Mouse (Mus musculus) urinary bladder, adult 18-20 months (tissue): Measurements from ENCODE around the gene Ckap5.

Source experiments
- DNase-seq, 2 experiments: peaks; one replicate each; pipeline ENCODE4 v3.0.0; 2022; ENCODE audit warnings: low spot score in 2 of 2, mixed read lengths in 2 of 2

The Ckap5 gene

DNA sequence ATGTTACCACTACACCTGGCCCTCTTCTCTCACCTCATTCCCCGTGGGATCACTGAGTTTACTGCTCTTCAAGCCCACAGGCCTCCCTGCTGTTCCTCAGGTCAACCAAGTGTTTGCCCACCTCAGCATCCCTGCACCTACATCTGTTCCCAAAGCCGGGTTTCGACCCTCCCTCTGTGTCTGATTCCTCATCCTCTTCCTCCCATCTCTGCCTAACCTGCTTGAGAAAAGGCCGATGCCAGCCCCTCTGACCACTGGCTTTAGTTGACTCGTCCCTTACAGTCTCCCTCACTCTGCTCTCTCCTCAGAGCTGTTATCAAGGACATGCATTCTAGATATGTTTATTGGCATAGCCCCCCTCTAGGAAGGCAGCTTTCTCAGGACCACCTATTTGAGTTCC is 100.9 kb downstream of the Ckap5 start:
- no peak for DNase-seq

DNA sequence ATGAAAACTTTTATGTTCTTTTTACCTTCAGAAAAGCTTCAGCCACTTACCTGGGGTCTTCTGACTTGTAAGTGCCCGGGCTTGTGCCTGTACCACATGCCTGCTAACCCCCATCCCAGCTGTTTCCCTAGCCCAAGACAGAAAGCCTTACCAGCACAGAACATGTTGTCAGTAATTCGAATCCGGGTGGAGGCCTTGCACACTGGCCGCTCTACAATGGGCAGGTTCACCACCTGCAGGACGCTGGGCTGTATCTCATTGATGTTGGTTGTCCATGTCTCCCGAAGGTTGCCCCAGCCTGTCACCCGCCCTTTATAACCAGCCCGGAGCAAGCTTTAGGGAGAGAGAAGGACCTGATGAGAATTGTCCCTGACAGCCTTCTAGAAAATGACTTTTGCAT is 101.6 kb downstream of the Ckap5 start:
- DNase-seq, result no peak

DNA sequence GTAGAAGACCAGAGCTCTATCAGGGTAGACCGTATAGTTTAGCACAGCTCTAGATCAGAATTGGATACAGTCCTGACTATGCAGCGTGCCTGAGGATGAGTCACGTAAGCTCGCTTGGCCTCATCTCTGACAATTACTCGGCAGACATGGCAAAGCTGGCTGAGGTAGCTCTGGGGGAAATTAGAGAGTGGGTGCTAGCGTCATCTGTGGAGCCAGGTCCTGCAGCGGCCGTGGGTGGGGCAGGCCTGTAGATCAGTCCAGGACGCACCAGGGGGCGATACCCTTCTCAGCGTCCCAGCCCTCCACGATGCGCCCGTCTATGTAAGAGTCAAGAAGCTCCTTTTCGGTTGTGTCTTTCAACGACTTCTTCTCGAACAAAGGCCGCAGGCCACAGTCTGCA is 103.1 kb downstream of the Ckap5 start:
- no peak for DNase-seq

DNA sequence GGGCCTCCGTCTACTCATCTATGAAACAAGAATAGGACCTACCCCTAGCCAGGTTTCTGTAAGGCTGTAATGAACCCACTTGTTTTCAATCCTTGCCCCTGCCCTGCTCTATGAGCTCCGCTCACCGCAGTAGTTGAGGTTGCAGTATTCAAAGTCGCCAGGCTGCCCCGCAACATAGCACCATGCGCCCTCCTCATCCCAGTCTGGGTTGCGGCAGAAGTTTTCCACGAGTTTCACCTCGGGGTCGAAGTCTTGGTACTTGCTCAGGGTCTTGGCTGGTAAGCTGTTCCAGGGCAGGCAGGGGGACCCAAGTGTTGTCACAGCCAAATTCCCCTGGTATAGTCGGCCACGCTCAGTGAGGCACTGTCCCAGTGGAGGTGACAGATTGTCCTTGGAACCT is 103.8 kb downstream of the Ckap5 start:
- DNase-seq, result no peak

DNA sequence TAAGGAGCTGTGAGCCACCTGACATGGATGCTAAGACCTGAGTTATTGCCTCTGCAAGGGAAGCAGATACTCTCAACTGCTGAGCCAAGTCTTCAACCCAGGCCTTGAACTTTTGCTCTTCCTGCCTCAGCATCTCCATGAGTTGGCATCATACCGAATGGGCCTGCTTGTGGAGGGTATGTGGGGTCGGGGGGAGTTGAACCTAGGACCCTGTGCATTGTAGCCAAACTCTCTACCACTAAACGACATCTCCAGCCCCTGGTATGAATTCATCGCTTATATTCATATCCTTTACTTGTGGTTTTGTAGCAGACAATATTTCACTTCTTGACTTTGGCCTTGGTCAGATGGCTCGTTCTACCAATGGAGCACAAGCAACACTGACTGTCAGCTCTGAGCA is 105.3 kb downstream of the Ckap5 start:
- no peak for DNase-seq

DNA sequence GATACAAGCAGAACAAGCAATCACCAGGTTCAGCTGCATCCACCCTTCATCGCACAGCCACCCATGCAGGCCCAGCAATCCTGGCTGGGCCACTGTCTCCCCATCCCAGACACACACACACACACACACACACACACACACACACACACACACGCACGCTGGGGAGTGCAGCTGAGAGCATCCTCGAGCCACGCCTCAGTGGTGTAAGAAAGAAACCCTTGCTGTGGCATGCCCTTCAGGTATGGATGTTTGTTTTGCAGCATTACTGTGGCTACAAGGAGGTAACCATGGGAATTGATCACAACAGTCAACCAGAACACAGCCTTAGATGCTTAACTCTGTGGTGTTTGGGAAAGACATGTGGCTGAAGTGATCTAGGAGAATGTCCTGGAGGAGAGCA is 105.8 kb downstream of the Ckap5 start:
- no peak for DNase-seq

DNA sequence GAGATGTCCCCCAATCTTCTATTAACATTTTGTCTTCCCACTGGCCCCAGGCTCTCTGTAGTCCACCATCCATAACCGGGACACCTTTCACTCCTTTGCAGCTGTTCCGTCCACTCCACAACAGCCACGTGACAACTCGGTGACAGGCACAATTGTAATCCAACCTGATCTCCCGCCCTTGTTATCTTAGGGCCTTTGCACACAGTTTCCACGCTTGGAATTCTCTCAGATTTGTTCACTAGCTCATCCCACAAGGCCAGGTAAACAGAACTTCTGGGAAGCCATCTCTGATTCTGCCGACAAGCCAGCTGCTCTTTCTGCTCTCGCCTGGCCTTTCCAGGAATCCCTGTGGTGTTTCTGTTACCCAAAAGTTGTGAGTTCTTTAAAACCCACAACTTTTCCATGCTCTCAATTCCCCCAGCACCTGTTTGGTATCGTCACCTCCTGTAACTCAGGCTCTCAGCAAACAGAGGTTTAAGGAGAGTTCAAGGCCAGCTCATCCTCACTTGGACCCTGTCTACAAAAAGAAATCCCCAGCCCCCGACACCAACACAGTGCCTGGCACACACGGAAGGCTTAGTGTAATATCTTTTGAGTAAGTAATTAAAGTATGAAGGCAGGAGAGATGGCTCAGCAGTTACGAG is 106.9 kb downstream of the Ckap5 start:
- DNase-seq, result no peak

DNA sequence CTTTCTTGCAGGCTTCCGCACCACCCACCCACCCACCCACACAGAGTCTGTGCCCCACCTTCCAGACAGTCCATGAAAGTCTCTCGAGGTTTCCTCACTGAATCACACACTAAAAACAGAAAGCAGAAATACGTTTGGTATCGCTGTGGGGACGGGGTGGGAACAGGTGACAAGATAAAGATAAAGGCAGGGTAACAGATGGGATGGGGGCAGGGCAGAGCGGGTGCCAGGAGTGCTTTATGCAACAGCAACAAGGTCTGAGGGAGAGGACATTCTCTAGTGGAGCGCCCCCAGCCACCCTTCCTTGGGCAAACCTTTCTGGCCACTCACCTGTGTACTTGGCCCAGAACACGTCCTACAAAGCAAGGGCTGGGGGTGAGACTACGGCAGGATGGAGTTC is 108.3 kb downstream of the Ckap5 start:
- DNase-seq, result no peak

DNA sequence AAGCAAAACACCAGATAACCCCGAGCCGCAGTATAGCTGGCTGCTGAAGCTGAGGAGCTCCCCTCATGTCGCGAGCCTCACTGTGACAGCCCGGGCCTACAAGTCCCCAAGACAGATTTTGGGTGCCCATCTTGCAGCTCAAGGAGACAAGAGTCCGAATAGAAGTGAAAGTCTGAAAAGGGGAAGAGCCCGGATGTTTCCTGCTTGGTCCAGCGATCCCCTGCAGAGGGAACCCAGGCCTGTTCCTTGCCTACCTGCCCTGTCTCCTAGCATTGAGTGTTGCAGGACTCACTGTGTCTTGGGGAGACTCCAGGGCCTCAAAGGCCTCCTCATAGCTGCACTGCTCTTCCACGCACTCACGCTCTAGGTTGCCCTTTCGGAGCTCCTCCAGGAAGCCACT is 108.9 kb downstream of the Ckap5 start:
- DNase-seq, result no peak

DNA sequence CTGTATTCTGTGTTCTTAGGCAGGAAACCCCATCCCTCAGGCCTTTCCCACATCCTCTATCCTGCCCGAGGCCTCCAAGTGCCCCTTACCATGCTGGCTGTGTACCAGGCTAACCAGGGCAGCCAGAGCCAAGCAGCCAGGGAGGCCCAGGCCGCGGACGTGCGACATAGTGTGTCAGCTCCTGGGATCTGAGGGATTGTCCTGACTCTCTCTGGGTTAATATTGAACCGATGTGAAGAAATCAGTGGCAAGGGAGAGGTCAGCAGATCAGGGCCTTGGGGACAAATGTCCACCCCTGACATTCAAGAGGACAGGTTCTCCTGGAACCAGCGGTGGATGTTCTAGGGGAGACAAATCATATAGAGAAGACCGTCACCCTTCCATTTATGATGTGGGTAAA is 109.7 kb downstream of the Ckap5 start, which contains the start of gene F2:
TSS of gene F2 (minus strand) at position 186 of the 400 bp plus-strand sequence.
- DNase-seq, result no peak

DNA sequence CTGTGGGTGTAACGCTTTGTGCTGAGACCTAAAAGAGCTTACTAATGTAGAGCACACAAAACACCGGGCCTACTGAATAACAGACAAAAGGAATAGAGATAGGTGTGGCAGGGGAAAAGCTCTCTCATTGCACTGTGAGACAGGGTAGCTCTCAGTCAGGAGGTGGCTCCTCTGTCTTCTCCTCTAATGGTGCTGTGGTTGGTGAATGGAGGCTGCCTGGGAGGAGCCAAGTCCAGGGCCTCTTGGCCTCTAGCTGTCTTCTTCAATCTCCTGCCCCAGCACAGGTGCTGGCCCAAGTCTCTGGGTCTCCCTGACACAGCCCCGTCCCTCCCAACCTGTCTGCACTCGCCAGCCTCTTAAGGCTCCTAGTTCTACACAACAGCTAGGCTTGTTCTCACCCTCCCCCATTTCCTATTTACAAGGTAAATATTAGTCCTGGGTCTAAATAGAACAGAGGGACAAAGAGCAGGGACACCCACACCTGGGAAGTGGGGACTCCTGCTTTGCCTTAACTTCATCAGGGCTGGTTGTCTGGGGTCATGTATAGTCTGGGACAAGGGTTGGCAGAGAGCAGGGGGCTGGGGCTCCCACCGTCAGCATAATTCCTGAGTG is 110.3 kb downstream of the Ckap5 start:
- peak in 1 of 2 experiments; percentile 48 for DNase-seq

DNA sequence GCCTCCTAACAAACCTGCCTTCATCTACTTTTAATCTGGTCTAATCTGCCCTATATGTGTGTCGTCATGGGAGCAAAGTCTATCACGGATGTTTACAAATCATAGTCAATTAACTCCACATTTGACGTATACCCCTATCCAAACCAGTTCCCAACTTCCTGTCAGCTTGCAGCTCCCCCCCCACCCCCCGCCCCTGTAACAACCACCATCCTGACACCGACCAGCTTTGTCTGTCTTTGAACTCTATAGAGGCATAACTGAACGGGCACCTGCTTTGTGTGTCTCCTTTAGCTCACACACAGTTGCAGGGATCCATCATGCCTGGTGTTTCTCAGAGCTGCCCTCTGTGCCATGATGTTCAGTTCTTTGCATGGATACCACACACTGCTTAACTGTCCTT is 112.4 kb downstream of the Ckap5 start:
- no peak for DNase-seq

DNA sequence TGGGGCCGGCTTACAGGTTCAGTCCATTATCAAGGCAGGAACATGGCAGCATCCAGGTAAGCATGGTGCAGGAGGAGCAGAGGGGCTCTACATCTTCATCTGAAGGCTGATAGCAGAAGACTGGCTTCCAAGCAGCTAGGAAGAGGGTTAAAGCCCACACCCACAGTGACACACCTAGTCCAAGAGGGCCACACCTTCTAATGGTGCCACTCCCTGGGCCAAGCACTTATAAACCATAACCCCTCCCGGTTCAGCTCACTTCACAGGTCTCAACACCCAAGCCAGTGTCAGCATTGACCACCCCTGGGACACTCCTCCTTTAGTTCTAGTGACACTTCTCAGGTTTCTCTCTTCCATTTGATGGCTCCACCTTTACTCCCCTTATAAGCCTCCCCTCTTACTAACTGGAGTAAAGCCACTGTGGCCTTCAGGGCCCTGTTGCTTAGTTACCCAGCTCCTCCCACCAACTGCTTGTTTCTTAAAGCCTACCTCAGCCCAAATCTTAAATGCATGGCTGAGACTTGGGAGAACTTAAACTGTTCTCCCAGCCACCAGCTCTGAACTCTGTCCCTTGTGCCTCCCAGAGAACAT is 116.4 kb downstream of the Ckap5 start:
- no peak for DNase-seq

DNA sequence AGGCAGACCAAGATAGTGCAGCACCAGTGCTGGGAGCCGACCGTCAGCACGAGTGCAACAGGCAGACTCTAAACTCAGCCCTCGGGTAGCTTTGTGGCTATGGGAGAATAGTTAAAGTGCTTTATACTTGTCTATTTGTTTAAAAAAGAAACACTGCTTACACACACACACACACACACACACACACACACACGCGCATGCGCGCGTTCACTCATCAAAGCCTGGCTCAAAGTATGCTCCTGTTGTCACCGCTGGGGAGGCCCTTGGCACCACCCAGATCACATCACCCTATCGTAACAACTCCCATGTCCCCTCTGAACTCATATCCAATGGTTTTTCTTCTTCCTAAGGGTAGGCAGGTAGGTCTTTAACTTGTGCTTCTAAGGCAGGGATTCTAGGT is 117.5 kb downstream of the Ckap5 start:
- no peak for DNase-seq

DNA sequence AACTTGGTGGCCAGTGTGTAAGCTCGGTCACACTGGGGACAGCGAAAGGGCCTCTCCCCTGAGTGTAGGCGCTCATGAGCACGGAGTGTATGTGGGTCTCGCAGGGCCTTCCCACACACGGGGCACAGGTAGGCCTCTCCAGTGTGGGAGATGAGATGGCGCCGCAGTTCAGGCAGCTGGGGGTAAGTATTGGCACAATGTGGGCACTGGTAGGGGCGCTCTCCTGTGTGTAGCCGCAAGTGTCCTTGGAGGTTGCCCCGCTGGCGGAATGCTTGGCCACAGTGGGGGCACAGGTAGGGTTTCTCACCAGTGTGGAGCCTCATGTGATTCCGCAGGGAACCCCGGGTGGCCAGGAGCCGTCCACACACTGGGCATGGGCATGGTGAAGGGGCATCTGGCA is 118.8 kb downstream of the Ckap5 start:
- no peak for DNase-seq

DNA sequence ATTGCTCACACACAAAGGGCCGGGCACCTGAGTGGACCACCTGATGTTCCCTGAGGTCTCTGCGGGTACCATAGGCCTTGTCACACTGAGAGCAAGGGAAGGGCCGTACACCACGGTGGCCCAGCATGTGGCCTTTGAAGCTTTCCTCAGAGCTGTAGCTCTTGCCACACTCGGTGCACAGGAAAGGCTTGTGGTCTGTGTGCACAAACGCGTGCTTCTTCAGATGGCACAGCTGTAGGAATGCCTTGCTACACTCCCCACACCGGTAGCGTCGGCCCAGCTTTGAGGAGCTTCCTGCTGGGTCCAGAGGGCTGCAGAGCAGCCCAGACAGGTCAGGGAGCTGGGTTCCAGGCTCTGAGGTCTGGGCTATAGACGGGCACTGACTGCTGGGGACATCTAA is 119.2 kb downstream of the Ckap5 start:
- no peak for DNase-seq

DNA sequence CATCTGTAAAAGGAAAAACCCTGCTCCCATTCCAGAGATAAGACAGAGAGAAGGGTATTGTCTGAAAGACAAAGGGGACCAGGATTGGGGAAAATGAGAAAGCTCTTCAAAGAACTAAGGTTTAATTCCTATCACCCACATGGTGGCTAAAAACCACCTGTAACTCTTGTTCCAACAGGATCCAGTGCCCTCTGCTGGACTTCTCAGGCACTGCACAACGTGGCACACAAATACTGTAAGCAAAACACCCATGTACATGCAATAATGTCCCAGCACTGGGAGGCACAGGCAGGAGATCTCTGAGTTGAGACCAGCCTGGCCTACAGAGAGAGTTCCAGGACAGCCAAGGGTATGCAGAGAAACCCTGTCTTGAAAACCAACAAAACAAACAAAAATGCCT is 120.2 kb downstream of the Ckap5 start:
- DNase-seq, result no peak

DNA sequence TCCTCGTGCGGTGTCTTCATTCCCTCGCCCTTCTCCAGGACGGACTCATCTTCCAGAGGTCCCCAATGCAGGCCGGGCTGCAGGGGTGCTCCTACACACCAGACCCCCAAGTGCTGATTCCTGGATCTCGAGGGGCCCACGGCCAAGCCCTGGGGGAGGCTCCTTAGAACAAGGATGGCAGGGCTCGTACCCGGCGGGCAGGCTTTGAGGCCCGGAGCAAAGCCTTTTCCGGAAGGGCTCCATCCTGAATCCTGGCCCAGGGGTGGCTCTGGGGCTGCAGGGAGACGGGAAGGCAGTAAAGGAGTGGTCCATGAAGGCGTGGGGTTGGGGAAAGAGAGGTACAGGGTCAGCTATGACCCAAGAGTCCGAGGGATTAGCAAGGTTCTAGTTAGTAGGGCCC is 122.6 kb downstream of the Ckap5 start:
- DNase-seq, result no peak

DNA sequence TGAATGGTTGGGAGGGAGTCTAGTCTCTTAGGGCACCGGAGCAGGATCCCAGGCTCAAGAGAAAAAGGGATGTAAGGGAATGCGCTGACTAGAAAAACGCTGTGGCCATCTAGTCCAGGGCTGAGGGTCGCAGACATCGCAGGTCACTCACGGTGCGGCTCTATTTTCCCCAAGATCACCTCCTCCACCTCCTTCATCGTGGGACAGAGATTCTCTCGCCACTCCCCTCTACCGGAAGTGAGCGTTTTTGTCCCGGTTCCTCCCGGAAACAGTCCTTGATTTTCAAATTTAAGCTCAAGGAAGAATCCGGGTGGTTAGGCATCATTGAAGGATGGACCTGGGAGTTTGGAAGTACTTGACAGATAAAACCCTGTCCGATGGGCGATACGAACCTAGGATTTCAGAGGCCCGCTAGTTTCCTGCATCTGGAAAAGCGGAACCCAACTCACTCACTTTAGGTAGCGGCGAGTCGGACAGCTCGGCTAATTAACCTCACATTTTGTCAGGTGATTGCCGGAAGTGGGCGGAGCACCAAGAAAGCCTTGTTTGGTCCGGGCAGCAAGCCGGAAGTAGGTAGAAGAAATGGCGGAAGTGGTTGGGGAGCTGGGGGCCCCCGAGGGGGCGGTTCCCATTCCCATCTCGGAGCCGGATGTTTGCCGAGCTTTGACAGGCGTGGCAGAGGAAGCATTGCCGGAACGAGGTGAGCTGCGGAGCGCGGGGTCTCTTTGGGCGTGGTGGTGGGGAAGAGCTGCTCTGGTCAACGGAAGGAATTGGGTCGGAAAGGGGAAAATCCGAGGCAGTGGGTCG is 123.2 kb downstream of the Ckap5 start, which contains the start of the genes Zfp408 and Arhgap1:
TSS of gene Zfp408 (minus strand) at position 239 of the 807 bp plus-strand sequence.
TSS of gene Arhgap1 (plus strand) at position 308 of the 807 bp plus-strand sequence.
- peak; percentile 94 for DNase-seq

DNA sequence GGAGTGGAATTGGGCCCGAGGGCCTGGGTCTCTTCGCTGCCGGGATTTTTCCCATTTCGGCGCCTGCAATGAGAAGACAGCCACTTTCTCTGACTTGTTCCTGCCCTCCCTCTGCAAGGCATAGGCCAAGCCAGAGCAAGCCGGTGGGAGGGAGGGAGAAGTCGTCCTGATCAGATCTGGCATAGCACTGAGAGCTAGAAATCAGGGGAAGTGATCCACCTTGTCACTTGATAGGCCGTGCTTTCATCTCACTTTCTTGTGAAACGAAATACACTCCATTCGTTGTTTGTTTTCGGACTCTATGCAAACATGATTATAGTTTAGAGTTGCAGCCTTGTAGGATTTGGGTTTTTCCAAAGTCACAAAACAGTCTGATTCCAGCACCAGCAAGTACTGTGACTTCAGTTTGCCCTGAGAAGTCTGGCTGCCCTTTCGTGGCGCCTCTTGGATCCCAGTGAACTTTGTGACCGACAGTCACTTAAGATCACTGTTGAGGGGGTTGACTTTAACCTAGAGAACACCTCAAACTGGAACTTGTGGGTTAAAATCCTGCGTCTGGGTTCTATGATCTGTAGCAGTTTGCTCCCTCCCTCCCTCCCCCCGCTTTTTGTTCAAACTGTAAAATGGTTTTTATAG is 123.9 kb downstream of the Ckap5 start:
- no peak for DNase-seq

DNA sequence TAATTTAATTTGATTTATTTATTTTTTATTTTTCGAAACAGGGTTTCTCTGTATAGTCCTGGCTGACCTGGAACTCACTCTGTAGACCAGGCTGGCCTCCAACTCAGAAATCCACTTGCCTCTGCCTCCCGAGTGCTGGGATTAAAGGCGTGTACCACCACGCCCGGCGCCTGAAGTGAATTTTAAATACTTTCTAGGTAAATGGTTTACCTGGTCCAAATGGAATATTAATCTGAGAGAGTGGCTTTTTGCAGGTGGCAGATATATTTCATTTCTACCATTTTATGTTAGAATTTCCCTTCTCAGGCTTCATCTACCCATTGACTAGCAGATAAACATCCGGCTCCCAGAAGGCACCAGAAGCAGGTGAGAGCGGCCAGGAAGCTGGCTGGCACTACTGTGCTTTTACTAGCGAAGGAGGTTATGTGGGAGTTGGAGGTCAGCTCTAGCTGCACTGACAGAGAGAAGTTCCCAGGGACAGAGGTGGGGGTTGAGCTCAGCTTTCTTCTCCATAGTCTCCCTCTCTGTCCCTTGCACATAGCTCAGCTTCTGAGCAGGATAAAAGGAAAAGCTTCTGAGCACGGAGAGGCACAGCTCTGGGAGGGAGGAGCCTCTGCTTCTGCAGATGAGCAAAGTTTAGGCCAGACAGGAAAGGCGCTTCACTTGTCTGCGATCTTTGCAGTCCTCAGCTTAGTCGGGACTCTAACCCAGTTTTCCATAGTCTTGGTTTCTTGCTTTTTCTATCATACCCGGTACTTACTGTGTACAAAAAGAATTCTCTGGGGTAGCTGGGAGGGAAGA is 125.1 kb downstream of the Ckap5 start:
- no peak for DNase-seq
